Mouse (Mus musculus) CH12.LX (cell line): ENCODE data around the gene Btn1a1.

Experiments used
- CHD2 ChIP-seq: IDR thresholded peaks from 2 replicates; pipeline ENCODE4 v1.6.1; 2011; ENCODE audit warnings: low read length, improper control_type of control experiment
- CTCF ChIP-seq, 2 experiments: IDR thresholded peaks in 1 of 2; conservative IDR thresholded peaks in 1 of 2; 2 replicates each; pipeline ENCODE4 v1.5.1; 2011 to 2012; ENCODE audit warnings: low read depth in 2 of 2, low read length in 2 of 2, improper control_type of control experiment in 1 of 2, inconsistent platforms in 1 of 2, mild to moderate bottlenecking in 1 of 2, moderate library complexity in 1 of 2
- E2F4 ChIP-seq: IDR thresholded peaks from 2 replicates; pipeline ENCODE4 v1.6.1; 2011; ENCODE audit warnings: low read depth, low read length, improper control_type of control experiment; ENCODE audit not compliant: insufficient replicate concordance
- ELF1 ChIP-seq: IDR thresholded peaks from 2 replicates; pipeline ENCODE4 v1.6.1; 2014; ENCODE audit warnings: low read depth, mild to moderate bottlenecking, inconsistent platforms, low read length, improper control_type of control experiment
- MYC ChIP-seq: IDR thresholded peaks from 2 replicates; pipeline ENCODE4 v1.6.1; 2011; ENCODE audit warnings: low read depth, mild to moderate bottlenecking, improper control_type of control experiment, low read length
- POLR2A ChIP-seq: IDR thresholded peaks from 2 replicates; pipeline ENCODE4 v1.6.1; 2011; ENCODE audit warnings: low read depth, mild to moderate bottlenecking, improper control_type of control experiment, low read length
- POLR2AphosphoS2 ChIP-seq: IDR thresholded peaks from 2 replicates; pipeline ENCODE4 v1.6.1; 2011; ENCODE audit warnings: low read depth, low read length, improper control_type of control experiment
- SMC3 ChIP-seq: IDR thresholded peaks from 2 replicates; pipeline ENCODE4 v1.6.1; 2011; ENCODE audit warnings: low read depth, low read length, improper control_type of control experiment
- TCF12 ChIP-seq: IDR thresholded peaks from 2 replicates; pipeline ENCODE4 v1.6.1; 2014; ENCODE audit warnings: low read depth, mild to moderate bottlenecking, inconsistent platforms, low read length, improper control_type of control experiment
- USF1 ChIP-seq: IDR thresholded peaks from 2 replicates; pipeline ENCODE4 v1.6.1; 2014; ENCODE audit warnings: low read depth, mild to moderate bottlenecking, inconsistent platforms, low read length, improper control_type of control experiment
- USF2 ChIP-seq: conservative IDR thresholded peaks from 2 replicates; pipeline ENCODE4 v1.6.1; 2011; ENCODE audit warnings: low read depth, low read length, improper control_type of control experiment
- ZC3H11A ChIP-seq: IDR thresholded peaks from 2 replicates; pipeline ENCODE4 v1.6.1; 2012; ENCODE audit warnings: low read depth, mild to moderate bottlenecking, inconsistent platforms, low read length, improper control_type of control experiment
- ZKSCAN1 ChIP-seq: IDR thresholded peaks from 2 replicates; pipeline ENCODE4 v1.6.1; 2012; ENCODE audit warnings: low read depth, inconsistent platforms, low read length, improper control_type of control experiment, borderline replicate concordance

GRCm38 (mm10) chr13:23464224-23464637, 1.5 kb downstream of the Btn1a1 start:
- TF ChIP-seq CTCF (conservative IDR thresholded peaks at IDR 0.05 in 1 of 2, IDR thresholded peaks at IDR 0.05 in 1 of 2; ENCODE audit: low read depth in 2 of 2, low read length in 2 of 2) (no peak), E2F4 (no peak), SMC3 (no peak), USF2 (no peak), TCF12 (no peak), POLR2A (no peak), ZKSCAN1 (no peak), MYC (no peak), POLR2AphosphoS2 (no peak), ELF1 (no peak), ZC3H11A (no peak), CHD2 (no peak), USF1 (no peak)
